Mouse (Mus musculus): ENCODE measurements around the gene Ptchd4.

Ptchd4 gene

GRCm38 (mm10) chr17:42430380-42430779 is 114.6 kb downstream of the Ptchd4 start:
- DNase-seq: no peak

DNA sequence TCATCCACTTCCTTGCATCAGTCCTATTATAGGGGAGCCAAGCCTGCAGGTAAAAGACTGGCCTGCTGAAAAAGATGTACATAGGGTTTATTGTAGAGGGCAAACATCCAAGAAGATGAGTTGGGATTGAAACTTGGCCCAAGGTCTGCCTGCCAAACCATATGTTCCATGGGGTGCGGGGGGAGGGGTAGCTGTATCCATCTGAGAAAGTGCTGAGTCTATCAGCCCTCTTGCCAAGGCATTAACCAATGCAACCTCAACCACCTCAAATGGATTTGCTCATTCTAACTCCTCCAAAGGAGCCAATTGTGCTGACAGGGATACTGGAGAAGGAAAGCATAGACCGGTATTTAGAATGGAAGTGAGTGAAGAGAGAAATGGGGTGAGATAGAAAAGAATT is 136.5 kb downstream of the Ptchd4 start:
- DNase-seq: no peak

DNA sequence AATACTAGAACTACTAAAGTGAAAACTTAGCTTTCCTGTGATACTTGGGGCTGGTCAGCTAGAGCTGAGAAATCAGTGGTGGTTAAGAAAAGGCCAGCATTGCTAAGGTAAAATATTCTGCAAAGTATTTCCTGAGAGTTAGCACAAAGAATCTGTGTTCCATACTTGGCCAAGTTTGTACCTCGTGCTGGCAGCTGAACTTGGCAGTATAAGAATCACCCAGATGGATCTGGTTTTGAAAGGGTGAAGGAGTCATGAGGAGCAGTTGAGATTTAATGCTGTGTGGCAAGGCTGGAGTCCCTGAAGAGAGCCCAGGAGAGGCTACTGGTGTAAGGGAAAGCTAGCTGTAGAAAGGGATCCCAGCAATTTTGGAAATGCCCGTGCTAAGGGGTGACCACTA is 140.7 kb downstream of the Ptchd4 start:
- peak; percentile 2 for DNase-seq

DNA sequence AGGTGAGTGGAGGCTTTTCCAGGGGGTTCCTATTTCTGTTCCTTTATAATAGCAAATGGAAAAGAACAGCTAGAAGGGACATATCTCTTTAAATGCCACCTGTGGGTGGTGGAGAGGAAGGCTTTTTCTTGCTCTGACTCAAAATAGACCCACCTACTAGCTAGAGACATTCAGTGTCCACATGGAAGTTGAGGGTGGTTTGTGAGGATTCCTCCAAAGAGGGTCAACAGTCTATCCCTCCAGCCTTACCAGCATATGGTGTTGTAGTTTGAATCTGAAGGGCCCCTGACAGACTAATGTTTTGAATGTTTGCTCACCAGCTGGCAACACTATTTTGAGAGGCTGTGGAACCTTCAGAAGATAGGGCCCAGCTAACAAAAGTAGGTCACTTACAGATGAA is 147.0 kb downstream of the Ptchd4 start:
- DNase-seq: no peak

DNA sequence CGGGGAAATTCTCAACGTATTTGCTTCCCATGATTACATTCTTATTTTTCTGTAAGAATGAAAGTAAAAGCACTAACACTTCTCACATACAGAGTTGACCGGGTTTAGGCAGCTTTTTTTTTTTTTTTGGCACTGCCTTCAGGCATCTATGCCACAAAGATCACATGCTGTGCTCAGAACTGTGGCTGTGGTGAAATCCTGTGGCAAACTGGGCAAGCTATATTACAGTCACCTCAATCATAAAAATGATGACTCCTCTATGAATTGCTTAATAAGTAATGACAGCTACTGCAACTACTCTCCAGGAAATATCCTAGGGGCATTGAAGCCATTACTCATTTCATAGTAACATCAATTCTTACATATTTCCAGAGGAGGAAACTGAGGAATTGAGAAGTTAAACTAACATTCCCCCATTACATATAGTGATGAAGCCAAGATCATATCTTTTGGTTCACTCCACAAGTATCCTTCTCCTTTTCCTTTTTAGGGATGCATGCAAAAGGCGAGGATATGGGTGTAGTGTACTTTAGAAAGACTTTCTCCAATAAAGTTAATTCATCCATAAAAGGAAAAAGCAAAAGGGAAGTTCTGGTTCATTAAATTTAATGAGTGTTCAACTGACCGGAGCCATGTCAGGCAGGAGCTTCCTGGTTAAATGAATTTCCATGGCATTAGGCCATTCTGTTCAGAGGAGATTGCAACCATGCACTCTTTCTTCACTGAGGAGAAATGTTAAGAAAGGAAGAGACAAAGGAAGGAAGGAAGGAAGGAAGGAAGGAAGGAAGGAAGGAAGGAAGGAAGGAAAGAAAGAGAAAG is 164.6 kb downstream of the Ptchd4 start:
- no peak for DNase-seq

GRCm38 (mm10) chr17:42509356-42510262 is 193.9 kb downstream of the Ptchd4 start:
- no peak for DNase-seq

- no peak for DNase-seq
Measured at GRCm38 (mm10) chr17:42530147-42530546, 214.4 kb downstream of the Ptchd4 start.

GRCm38 (mm10) chr17:42549578-42549977 is 233.8 kb downstream of the Ptchd4 start:
- no peak for DNase-seq

Measured in kidney, adult 11 months (tissue).